Mouse (Mus musculus): ENCODE results near the gene Mthfd1l. TPM values are rescaled to one million over a fixed set of nuclear protein-coding genes. Genes with fewer than 3 reads are reported as not detected.

The Mthfd1l gene
- polyA plus RNA-seq, 1 experiment = 5.6 TPM

DNA sequence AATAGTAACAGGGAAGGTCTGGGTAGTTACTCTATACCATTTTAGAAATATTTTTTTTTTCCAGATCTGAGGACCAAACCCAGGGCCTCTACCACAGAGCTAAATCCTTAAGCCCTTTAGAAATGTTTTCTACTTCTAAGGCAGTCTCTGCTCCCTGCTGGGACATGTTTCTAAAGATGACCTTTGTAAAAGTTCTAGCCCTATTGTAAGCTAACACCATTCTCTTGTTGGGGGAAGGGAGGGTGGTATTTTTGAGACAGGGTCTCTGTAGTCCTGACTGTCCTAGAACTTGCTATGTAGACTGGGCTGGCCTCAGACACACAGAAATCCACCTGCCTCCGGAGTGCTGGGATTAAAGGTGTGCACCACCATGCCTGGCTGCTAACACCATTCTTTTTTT, 170.5 kb downstream of the Mthfd1l start:
- TF ChIP-seq POLR2A (IDR thresholded peaks at IDR 0.05; ENCODE audit: borderline replicate concordance, low read depth, low read length) (no peak), CTCF (IDR thresholded peaks at IDR 0.05; ENCODE audit: low read depth, low read length) (no peak)
- H3K4me1 ChIP-seq (ENCODE audit: control insufficient read depth, insufficient read depth, low read length) = no peaks in the 10 kb centered on the region
- no peak overlapping the region for H3K27ac ChIP-seq (ENCODE audit: insufficient read depth, low read depth, low read length)

GRCm38 (mm10) chr10:4145080-4145807, 172.3 kb downstream of the Mthfd1l start:
- no peak overlapping the region for H3K27ac ChIP-seq (ENCODE audit: insufficient read depth, low read depth, low read length)
- H3K4me3 ChIP-seq (ENCODE audit: insufficient read depth, low read length) = no peak overlapping the region
- TF ChIP-seq CTCF (IDR thresholded peaks at IDR 0.05; ENCODE audit: low read depth, low read length) (no peak), POLR2A (IDR thresholded peaks at IDR 0.05; ENCODE audit: borderline replicate concordance, low read depth, low read length) (no peak)
- no peaks in the 10 kb centered on the region for H3K4me1 ChIP-seq (ENCODE audit: control insufficient read depth, insufficient read depth, low read length)

More for the DNA sequence above, 170.5 kb downstream of the Mthfd1l start:
- no peak overlapping the region for H3K4me3 ChIP-seq (ENCODE audit: insufficient read depth, low read length)

- Histone ChIP-seq H3K4me1 (ENCODE audit: control insufficient read depth, insufficient read depth, low read length) (no peaks in the 10 kb centered on the region), H3K27ac (ENCODE audit: insufficient read depth, low read depth, low read length) (no peak overlapping the region), H3K4me3 (ENCODE audit: insufficient read depth, low read length) (no peak overlapping the region)
- TF ChIP-seq POLR2A (IDR thresholded peaks at IDR 0.05; ENCODE audit: borderline replicate concordance, low read depth, low read length) = no peak
- no peak for TF ChIP-seq CTCF (IDR thresholded peaks at IDR 0.05; ENCODE audit: low read depth, low read length)
Observed at GRCm38 (mm10) chr10:4146947-4147346, 174.0 kb downstream of the Mthfd1l start.

DNA sequence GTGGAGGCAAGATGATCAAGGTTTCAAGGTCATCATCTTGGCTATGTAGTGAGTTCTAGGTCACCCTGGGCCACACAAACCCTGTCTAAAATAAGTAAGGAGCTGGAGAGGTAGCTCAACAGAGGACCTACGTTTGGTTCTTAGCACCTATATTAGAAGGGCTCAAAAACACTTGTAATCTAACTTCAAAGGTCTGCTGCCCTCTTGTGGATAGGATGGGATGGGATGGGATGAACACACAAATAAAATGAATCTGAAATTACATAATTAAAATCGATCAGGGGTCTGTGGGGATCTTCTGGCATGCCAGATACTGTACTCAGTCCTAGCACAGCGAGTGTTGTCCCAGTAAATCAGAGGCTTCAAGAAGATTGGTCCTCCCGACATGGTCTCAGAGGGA, 178.2 kb downstream of the Mthfd1l start:
- TF ChIP-seq POLR2A (IDR thresholded peaks at IDR 0.05; ENCODE audit: borderline replicate concordance, low read depth, low read length) (no peak), CTCF (IDR thresholded peaks at IDR 0.05; ENCODE audit: low read depth, low read length) (no peak)
- H3K4me1 ChIP-seq (ENCODE audit: control insufficient read depth, insufficient read depth, low read length) = peaks cover 12% of the 10 kb centered on the region
- no peak overlapping the region for H3K4me3 ChIP-seq (ENCODE audit: insufficient read depth, low read length)
- no peak overlapping the region for H3K27ac ChIP-seq (ENCODE audit: insufficient read depth, low read depth, low read length)

GRCm38 (mm10) chr10:4151862-4152776, 179.2 kb downstream of the Mthfd1l start:
- H3K4me1 ChIP-seq (ENCODE audit: control insufficient read depth, insufficient read depth, low read length) = peaks cover 13% of the 10 kb centered on the region
- no peak overlapping the region for H3K27ac ChIP-seq (ENCODE audit: insufficient read depth, low read depth, low read length)
- TF ChIP-seq CTCF (IDR thresholded peaks at IDR 0.05; ENCODE audit: low read depth, low read length) = no peak
- TF ChIP-seq POLR2A (IDR thresholded peaks at IDR 0.05; ENCODE audit: borderline replicate concordance, low read depth, low read length) = no peak
- H3K4me3 ChIP-seq (ENCODE audit: insufficient read depth, low read length) = no peak overlapping the region

DNA sequence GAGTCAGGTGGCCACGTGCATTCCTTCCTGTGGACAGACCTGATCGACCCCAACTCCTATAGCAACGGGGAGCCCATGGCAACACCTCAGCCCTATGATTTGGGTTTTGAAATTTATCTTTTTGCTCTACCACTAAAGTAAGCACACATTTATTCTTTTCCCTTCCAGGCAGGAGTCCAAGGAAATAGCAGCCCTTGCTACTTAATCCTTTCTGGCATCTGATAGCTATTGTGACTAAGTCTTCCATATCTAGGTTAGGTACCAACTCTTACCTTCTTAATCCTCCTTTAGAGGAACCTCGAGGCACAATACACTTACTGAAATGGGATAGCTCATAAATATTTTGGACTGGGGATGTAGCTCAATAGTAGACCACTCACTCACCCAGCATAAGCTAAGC, 180.1 kb downstream of the Mthfd1l start:
- no peak overlapping the region for H3K4me3 ChIP-seq (ENCODE audit: insufficient read depth, low read length)
- no peak overlapping the region for H3K27ac ChIP-seq (ENCODE audit: insufficient read depth, low read depth, low read length)
- peaks cover 13% of the 10 kb centered on the region for H3K4me1 ChIP-seq (ENCODE audit: control insufficient read depth, insufficient read depth, low read length)
- TF ChIP-seq CTCF (IDR thresholded peaks at IDR 0.05; ENCODE audit: low read depth, low read length) (no peak), POLR2A (IDR thresholded peaks at IDR 0.05; ENCODE audit: borderline replicate concordance, low read depth, low read length) (no peak)

DNA sequence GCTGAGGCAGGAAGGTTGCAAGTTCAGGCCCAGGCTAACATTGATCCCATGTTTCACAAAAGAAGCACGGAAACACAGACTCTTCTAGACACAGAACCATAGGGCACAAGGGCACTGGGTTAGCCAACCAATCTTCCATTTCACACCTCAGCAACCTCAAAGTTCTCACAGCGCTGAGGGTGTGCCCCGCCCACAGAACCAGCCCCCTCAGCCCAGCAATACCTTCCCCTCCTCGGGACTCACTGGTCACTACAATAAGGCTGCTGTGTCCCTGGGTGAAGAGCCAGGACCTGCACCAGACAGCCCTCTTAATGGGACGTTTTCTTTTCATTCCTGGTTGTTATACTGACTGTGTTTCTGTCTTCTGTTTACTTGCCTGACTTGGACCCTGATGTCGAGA, 181.1 kb downstream of the Mthfd1l start:
- Histone ChIP-seq H3K4me1 (ENCODE audit: control insufficient read depth, insufficient read depth, low read length) (peaks cover 13% of the 10 kb centered on the region), H3K27ac (ENCODE audit: insufficient read depth, low read depth, low read length) (no peak overlapping the region), H3K4me3 (ENCODE audit: insufficient read depth, low read length) (no peak overlapping the region)
- TF ChIP-seq CTCF (IDR thresholded peaks at IDR 0.05; ENCODE audit: low read depth, low read length) (no peak), POLR2A (IDR thresholded peaks at IDR 0.05; ENCODE audit: borderline replicate concordance, low read depth, low read length) (no peak)

DNA sequence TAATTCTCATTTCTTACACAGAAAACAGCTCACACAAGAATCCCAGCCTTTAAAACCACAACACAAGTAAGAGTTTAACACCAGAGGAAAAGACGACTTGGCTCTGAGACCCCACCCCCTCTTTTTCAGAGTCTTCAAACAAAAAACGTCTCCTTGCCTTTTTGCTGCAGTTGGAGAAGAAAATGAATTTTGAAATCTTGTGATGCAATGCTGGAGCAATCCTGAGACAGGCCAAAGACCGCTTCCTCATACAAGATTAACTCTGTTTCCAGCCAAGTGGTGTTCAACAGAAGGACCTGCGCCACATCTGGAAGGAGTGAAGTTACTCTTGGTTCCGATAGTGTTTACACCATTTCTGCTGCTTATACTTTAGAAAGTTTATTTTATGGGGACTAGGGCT, 182.6 kb downstream of the Mthfd1l start:
- H3K27ac ChIP-seq (ENCODE audit: insufficient read depth, low read depth, low read length) = 0 out of 2 replicates have a peak overlapping the region, but pooled peaks have one; percentile 29
- no peak for TF ChIP-seq CTCF (IDR thresholded peaks at IDR 0.05; ENCODE audit: low read depth, low read length)
- TF ChIP-seq POLR2A (IDR thresholded peaks at IDR 0.05; ENCODE audit: borderline replicate concordance, low read depth, low read length) = no peak
- H3K4me1 ChIP-seq (ENCODE audit: control insufficient read depth, insufficient read depth, low read length) = peaks cover 13% of the 10 kb centered on the region
- H3K4me3 ChIP-seq (ENCODE audit: insufficient read depth, low read length) = no peak overlapping the region

- TF ChIP-seq CTCF (IDR thresholded peaks at IDR 0.05; ENCODE audit: low read depth, low read length) = no peak
- TF ChIP-seq POLR2A (IDR thresholded peaks at IDR 0.05; ENCODE audit: borderline replicate concordance, low read depth, low read length) = no peak
- Histone ChIP-seq H3K4me1 (ENCODE audit: control insufficient read depth, insufficient read depth, low read length) (peaks cover 13% of the 10 kb centered on the region), H3K4me3 (ENCODE audit: insufficient read depth, low read length) (no peak overlapping the region), H3K27ac (ENCODE audit: insufficient read depth, low read depth, low read length) (no peak overlapping the region)
Observed at GRCm38 (mm10) chr10:4158533-4158932, 185.6 kb downstream of the Mthfd1l start.

Measured in bone marrow macrophage, adult 2 months (primary cell).